ENCODE assay signal across 13 mouse cellular contexts in the genomic region with DNA sequence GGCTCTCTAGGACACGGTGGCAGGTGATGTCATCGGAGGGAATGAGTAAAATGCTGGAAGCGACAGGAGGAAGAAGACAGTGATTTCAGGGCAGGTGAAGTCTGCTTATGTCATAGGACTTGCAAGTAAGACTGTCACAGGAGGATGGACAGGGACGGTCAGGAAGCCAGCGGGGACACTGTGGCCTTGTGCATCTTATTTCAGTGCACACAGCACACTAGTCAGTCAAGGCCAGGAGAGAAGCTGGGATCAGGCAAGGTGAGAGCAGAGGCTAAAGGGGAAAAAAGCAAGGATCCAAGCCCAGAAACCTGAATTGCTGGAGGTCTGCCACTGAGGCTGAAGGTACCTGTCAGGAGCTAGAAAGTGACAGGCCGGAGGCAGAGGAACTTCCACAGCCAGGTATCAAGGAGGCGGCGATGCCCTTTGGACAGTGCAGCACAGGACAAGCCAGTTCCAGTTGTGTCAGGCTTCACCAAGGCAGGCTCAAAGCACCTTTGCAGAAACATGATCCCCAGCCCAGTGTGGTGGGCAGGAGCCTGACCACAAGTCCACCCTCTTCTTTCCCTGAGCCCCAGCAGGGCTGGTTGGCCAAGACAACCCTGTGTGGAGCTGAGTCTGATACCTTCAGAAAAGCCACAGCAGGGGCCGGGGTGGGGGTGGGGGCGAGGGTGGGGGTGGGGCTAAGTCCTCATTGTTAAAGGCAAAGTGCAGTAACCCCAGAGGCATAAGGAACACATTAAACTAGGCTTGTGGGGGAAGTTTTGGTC. TPM values are rescaled to one million over a fixed set of nuclear protein-coding genes. Genes with fewer than 3 reads are reported as not detected.
DNase-seq lines count a peak whose midpoint lies in the region; ATAC-seq and TF ChIP-seq lines count a peak whose summit lies in the region.
"Had no signal": no experiment of that assay in that cellular context is flagged by ENCODE, and none has a peak within 500 bp of the region (broad histone marks: within the 10 kb centered on the region; RNA-seq: fewer than 3 reads in every experiment).

No protein-coding gene starts in this region.

- no peak overlapping the region for H3K9ac ChIP-seq in liver, embryonic 11.5 days (ENCODE audit: low read depth, low read length)
- H3K9ac ChIP-seq in liver, embryonic 12.5 days = no peak overlapping the region
- no peak overlapping the region for H3K9ac ChIP-seq in embryonic facial prominence, embryonic 12.5 days
- no peak overlapping the region for H3K9ac ChIP-seq in kidney, embryonic 15.5 days

- H3K27ac ChIP-seq in liver, embryonic 11.5 days (ENCODE audit: low read depth, low read length) = no peak overlapping the region
- no peak overlapping the region for H3K27ac ChIP-seq in liver, embryonic 12.5 days
- peak overlapping the region; percentile 91 for H3K27ac ChIP-seq in embryonic facial prominence, embryonic 12.5 days
- 0 out of 2 replicates have a peak overlapping the region, but pooled peaks have one; percentile 54 for H3K27ac ChIP-seq in kidney, embryonic 15.5 days

- no peak overlapping the region for H3K4me2 ChIP-seq in liver, embryonic 11.5 days
- H3K4me2 ChIP-seq in liver, embryonic 12.5 days = no peak overlapping the region
- peak overlapping the region; percentile 56 for H3K4me2 ChIP-seq in embryonic facial prominence, embryonic 12.5 days (replicated peaks)
- no peak overlapping the region for H3K4me2 ChIP-seq in kidney, embryonic 15.5 days

- DNase-seq in liver, embryonic 11.5 days (ENCODE audit: low spot score) = no peak
- peak; percentile 37 for DNase-seq in mesoderm, embryonic 11.5 days (ENCODE audit: low read depth, low spot score)
- DNase-seq in lung, adult 2 months = no peak
- DNase-seq in testis, postnatal 10 days (ENCODE audit: low spot score) = no peak
- DNase-seq: adrenal gland, postnatal 36 days; cerebellum, adult 18-20 months; gastrocnemius, postnatal 25 days; retina, postnatal 1 day; thymus, postnatal 36 days had no signal

- peaks cover 5% of the 10 kb centered on the region; the same call in 1 of the 2 replicates for H3K27me3 ChIP-seq in liver, embryonic 11.5 days (replicated peaks; ENCODE audit: control insufficient read depth, insufficient read depth, low read length)
- H3K27me3 ChIP-seq in liver, embryonic 12.5 days (replicated peaks) = peaks cover 52% of the 10 kb centered on the region
- 0 out of 2 replicates have a peak, but pooled peaks cover 3% of the 10 kb centered on the region for H3K27me3 ChIP-seq in embryonic facial prominence, embryonic 12.5 days
- peaks cover 28% of the 10 kb centered on the region for H3K27me3 ChIP-seq in kidney, embryonic 15.5 days
- H3K27me3 ChIP-seq: CH12.LX had no signal

- no peak for TF ChIP-seq CTCF in lung, adult 2 months (IDR thresholded peaks at IDR 0.05; ENCODE audit: insufficient read depth, low read length)

- no peak overlapping the region for H3K4me3 ChIP-seq in liver, embryonic 11.5 days (ENCODE audit: low read depth, low read length)
- no peak overlapping the region for H3K4me3 ChIP-seq in liver, embryonic 12.5 days
- H3K4me3 ChIP-seq in embryonic facial prominence, embryonic 12.5 days = no peak overlapping the region
- no peak overlapping the region for H3K4me3 ChIP-seq in kidney, embryonic 15.5 days (replicated peaks)
- no peak overlapping the region for H3K4me3 ChIP-seq in lung, adult 2 months (replicated peaks; ENCODE audit: extremely low read depth, low read depth, low read length)

- 57% methylated on average over 10 of the region's 10 CpGs for WGBS in liver, embryonic 11.5 days
- WGBS in liver, embryonic 12.5 days (ENCODE audit: insufficient replicate concordance) = 53% methylated on average over 10 of the region's 10 CpGs
- WGBS in embryonic facial prominence, embryonic 12.5 days = 53% methylated on average over 10 of the region's 10 CpGs
- 62% methylated on average over 10 of the region's 10 CpGs for WGBS in kidney, embryonic 15.5 days
- WGBS in lung, adult 2 months = 84% methylated on average over 10 of the region's 10 CpGs

- ATAC-seq in liver, embryonic 11.5 days (replicated peaks; ENCODE audit: low FRiP score) = 0 out of 2 replicates have a peak, but pooled peaks have one; percentile 39
- ATAC-seq in liver, embryonic 12.5 days = no peak
- peak; percentile 88 for ATAC-seq in embryonic facial prominence, embryonic 12.5 days (ENCODE audit: insufficient number of reproducible peaks, insufficient read depth, low FRiP score, low TSS enrichment)
- ATAC-seq in kidney, embryonic 15.5 days (replicated peaks; ENCODE audit: low FRiP score) = peak; percentile 59

- H3K36me3 ChIP-seq in liver, embryonic 11.5 days (ENCODE audit: control insufficient read depth, insufficient read depth, low read length) = no peaks in the 10 kb centered on the region
- H3K36me3 ChIP-seq in liver, embryonic 12.5 days = no peaks in the 10 kb centered on the region
- H3K36me3 ChIP-seq in embryonic facial prominence, embryonic 12.5 days = no peaks in the 10 kb centered on the region
- H3K36me3 ChIP-seq in kidney, embryonic 15.5 days = no peaks in the 10 kb centered on the region

- H3K9me3 ChIP-seq in liver, embryonic 11.5 days (ENCODE audit: control insufficient read depth, low read length) = no peaks in the 10 kb centered on the region
- no peaks in the 10 kb centered on the region for H3K9me3 ChIP-seq in liver, embryonic 12.5 days (replicated peaks)
- no peaks in the 10 kb centered on the region for H3K9me3 ChIP-seq in embryonic facial prominence, embryonic 12.5 days
- H3K9me3 ChIP-seq in kidney, embryonic 15.5 days (replicated peaks) = no peaks in the 10 kb centered on the region

- H3K4me1 ChIP-seq in liver, embryonic 11.5 days (replicated peaks; ENCODE audit: control insufficient read depth, insufficient read depth, low read length) = peaks cover 4% of the 10 kb centered on the region
- H3K4me1 ChIP-seq in liver, embryonic 12.5 days = peaks cover 12% of the 10 kb centered on the region; the same call in 1 of the 2 replicates
- peaks cover 19% of the 10 kb centered on the region for H3K4me1 ChIP-seq in embryonic facial prominence, embryonic 12.5 days
- peaks cover 15% of the 10 kb centered on the region for H3K4me1 ChIP-seq in kidney, embryonic 15.5 days
- H3K4me1 ChIP-seq in lung, adult 2 months (ENCODE audit: control insufficient read depth, insufficient read depth, low read length) = peaks cover 4% of the 10 kb centered on the region

- TF ChIP-seq POLR2A in lung, adult 2 months (IDR thresholded peaks at IDR 0.05; ENCODE audit: borderline replicate concordance, extremely low read depth, low read depth, low read length) = no peak

RNA-seq across cellular contexts. Expression of a gene that starts 5.4 kb away (rescaled TPM):
- polyA plus RNA-seq in liver, embryonic 11.5 days (2014; fragmentation: Nextera tagmentation; extraction: Ambion mirVana) = 32.3 and 33.2 TPM in 2 replicates
- 16.3 and 17.0 TPM in 2 replicates for polyA plus RNA-seq in liver, embryonic 12.5 days (2016; fragmentation: Nextera tagmentation; extraction: Ambion mirVana)
- polyA plus RNA-seq in embryonic facial prominence, embryonic 12.5 days (2016; fragmentation: Nextera tagmentation; extraction: Ambion mirVana) = 66.3 and 66.4 TPM in 2 replicates
- 82.0 and 85.9 TPM in 2 replicates for polyA plus RNA-seq in kidney, embryonic 15.5 days (2015; fragmentation: Nextera tagmentation; extraction: Ambion mirVana)
- polyA plus RNA-seq in lung, adult 2 months (2012; rRNA removed) = 259 and 473 TPM in 2 replicates

Comparison
In these comparisons a context has a peak if more than half of its experiments do, and no peak if none do; other contexts are left out.
1. H3K27ac ChIP-seq: peak in embryonic facial prominence, embryonic 12.5 days (single experiment) and kidney, embryonic 15.5 days (single experiment); none in liver, embryonic 11.5 days (single experiment) and liver, embryonic 12.5 days (single experiment).